Mouse (Mus musculus) liver, postnatal 0 days (tissue): ENCODE measurements around the gene Gm11985.

Experiments
- CTCF ChIP-seq: sonication (generic); IDR thresholded peaks from 2 replicates; pipeline ENCODE4 v1.5.1; 2016; ENCODE audit warnings: antibody characterized with exemption, low read depth
- EP300 ChIP-seq: IDR thresholded peaks from 2 replicates; pipeline ENCODE4 v1.6.1; 2016; ENCODE audit warnings: antibody characterized with exemption, low read depth, mild to moderate bottlenecking

DNA sequence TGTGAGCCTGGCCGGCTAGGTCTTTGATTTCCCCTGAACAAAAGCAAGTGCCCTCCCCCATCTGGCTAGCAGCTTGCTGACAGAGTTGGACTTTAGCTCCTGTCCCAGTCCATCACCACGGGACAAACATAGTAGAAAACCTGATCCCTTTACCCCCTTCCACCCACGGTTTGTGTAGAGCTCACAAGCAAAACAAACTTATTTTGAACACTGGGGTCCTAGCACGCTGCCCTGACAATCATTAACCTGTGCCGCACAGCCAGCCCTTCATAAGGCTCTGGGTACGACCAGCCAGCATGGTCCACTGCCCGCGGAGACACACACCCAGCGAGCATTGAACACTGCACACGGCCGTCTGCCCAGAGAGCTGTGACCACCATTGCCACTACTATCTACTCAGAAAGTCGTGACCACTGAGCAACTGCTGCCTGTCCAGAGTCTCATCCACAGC, 9.1 kb upstream of the Gm11985 start, which contains the start of gene Igfbp1:
- no peak for TF ChIP-seq CTCF
- TF ChIP-seq EP300: peak; percentile 73
